Mouse (Mus musculus): ENCODE measurements at regions not wholly inside any gene's neighbourhood (a gene's known extent, or its start where the extent isn't known, plus 50 kb on each side); places are given as distances from the start of the nearest gene placed in this dataset.

GRCm38 (mm10) chr1:138908860-138909259, 52.2 kb upstream of the 2310009B15Rik start:
- intact Hi-C loops (cut with DNase I) = no loop called here

GRCm38 (mm10) chr1:138909654-138910053, 53.0 kb upstream of the 2310009B15Rik start:
- intact Hi-C loops (cut with DNase I) = loop anchor here (5.0 kb wide), 1 partner anchor 48 kb away; no protein-coding TSS in a partner anchor

- intact Hi-C loops (cut with DNase I) = loop anchor here (5.0 kb wide), 1 partner anchor 45 kb away; no protein-coding TSS in a partner anchor
These were observed 51.0 kb upstream of the Dennd1b start for GRCm38 (mm10) chr1:138912156-138912616.

- intact Hi-C loops (cut with DNase I) = loop anchor here (5.0 kb wide), 1 partner anchor 44 kb away; no protein-coding TSS in a partner anchor
These were observed 50.3 kb upstream of the Dennd1b start for GRCm38 (mm10) chr1:138912928-138913327.

GRCm38 (mm10) chr1:138913428-138913827, 49.8 kb upstream of the Dennd1b start:
- intact Hi-C loops (cut with DNase I) = loop anchor here (5.0 kb wide), 1 partner anchor 44 kb away; no protein-coding TSS in a partner anchor
